Mouse (Mus musculus) CH12.LX (cell line): ENCODE measurements at regions not wholly inside any gene's neighbourhood (a gene's known extent, or its start where the extent isn't known, plus 50 kb on each side); places are given as distances from the start of the nearest gene placed in this dataset.
"Not testable (repeated sequence)": the region's sequence is repeated elsewhere in the genome, so short reads cannot be mapped to it uniquely, and the experiment has no call there.

Experiments
- DNase-seq: peaks from one replicate; pipeline ENCODE4 v3.0.0-alpha.2; 2013; ENCODE audit errors: extremely low read depth
- H3K27ac ChIP-seq: 2 replicates; pipeline ENCODE4 v1.5.1; 2012; ENCODE audit warnings: low read depth, mild to moderate bottlenecking, control low read depth, moderate library complexity; ENCODE audit not compliant: insufficient read depth
- H3K27me3 ChIP-seq: replicated peaks from 2 replicates; pipeline ENCODE3; 2012; ENCODE audit warnings: inconsistent platforms
- H3K36me3 ChIP-seq, 2 experiments: replicated peaks in 1 of 2; 2 replicates each; pipeline versions ENCODE3 to v1.6.1; 2012; ENCODE audit warnings: inconsistent platforms in 1 of 2, low read length in 1 of 2, mild to moderate bottlenecking in 1 of 2, mixed read lengths in 1 of 2, moderate library complexity in 1 of 2; ENCODE audit not compliant: control insufficient read depth in 1 of 2, insufficient read depth in 1 of 2
- H3K4me1 ChIP-seq, 2 experiments: 2 replicates each; pipeline ENCODE4 v1.6.1; 2012; ENCODE audit warnings: inconsistent platforms in 1 of 2, moderate library complexity in 1 of 2; ENCODE audit not compliant: insufficient read depth in 2 of 2, control insufficient read depth in 1 of 2
- H3K4me2 ChIP-seq: 2 replicates; pipeline ENCODE4 v1.6.1; 2012; ENCODE audit warnings: low read depth, mild to moderate bottlenecking, control low read depth; ENCODE audit not compliant: poor library complexity, insufficient read depth, severe bottlenecking
- H3K4me3 ChIP-seq, 3 experiments: fragments of 150-350 bp in 1 of 3; sonication (generic) in 1 of 3; replicated peaks in 1 of 3; 2 replicates each; pipeline versions ENCODE3 to v1.5.1; 2011 to 2012; ENCODE audit warnings: low read depth in 2 of 3, low read length in 2 of 3, mild to moderate bottlenecking in 2 of 3, moderate library complexity in 2 of 3, control low read depth in 1 of 3, improper control_type of control experiment in 1 of 3, inconsistent platforms in 1 of 3, mixed read lengths in 1 of 3; ENCODE audit not compliant: poor library complexity in 1 of 3
- H3K79me2 ChIP-seq: replicated peaks from 2 replicates; pipeline ENCODE4 v1.6.1; 2012; ENCODE audit warnings: mild to moderate bottlenecking, moderate library complexity; ENCODE audit not compliant: control insufficient read depth, poor library complexity, insufficient read depth, severe bottlenecking; ENCODE audit errors: extremely low read depth
- H3K9ac ChIP-seq: 2 replicates; pipeline ENCODE4 v1.6.1; 2012; ENCODE audit warnings: low read depth, mild to moderate bottlenecking, control low read depth, moderate library complexity; ENCODE audit not compliant: insufficient read depth
- H3K9me3 ChIP-seq: replicated peaks from 2 replicates; pipeline ENCODE3; 2012; ENCODE audit warnings: low read length, inconsistent platforms, mixed read lengths
- BHLHE40 ChIP-seq: IDR thresholded peaks from 2 replicates; pipeline ENCODE4 v1.6.1; 2011; ENCODE audit warnings: mild to moderate bottlenecking, low read depth, low read length, improper control_type of control experiment
- EP300 ChIP-seq: IDR thresholded peaks from 2 replicates; pipeline ENCODE4 v1.6.1; 2011; ENCODE audit warnings: low read length, improper control_type of control experiment
- ETS1 ChIP-seq: conservative IDR thresholded peaks from 2 replicates; pipeline ENCODE4 v1.6.1; 2012; ENCODE audit warnings: low read depth, mild to moderate bottlenecking, inconsistent platforms, low read length, improper control_type of control experiment, moderate library complexity
- IRF4 ChIP-seq: IDR thresholded peaks from 2 replicates; pipeline ENCODE4 v1.6.1; 2014; ENCODE audit warnings: low read depth, mild to moderate bottlenecking, inconsistent platforms, low read length, improper control_type of control experiment
- JUN ChIP-seq: IDR thresholded peaks from 2 replicates; pipeline ENCODE4 v1.6.1; 2011; ENCODE audit warnings: low read depth, mild to moderate bottlenecking, low read length, improper control_type of control experiment, moderate library complexity; ENCODE audit not compliant: insufficient read depth
- dilution Hi-C: fragments of 300-500 bp; cut with MboI; formaldehyde crosslinking; loops from 2 replicates; pipeline ENCODE4 v1.14.3; 2020; ENCODE audit warnings: low sequenced_read_pairs; ENCODE audit not compliant: extremely low pct_unique_long_range_greater_than_20kb, extremely low pct_ligation_motif_present
- in situ Hi-C: fragments of 300-500 bp; cut with MboI; formaldehyde crosslinking; loops from 3 replicates; pipeline ENCODE4 v1.14.3; 2019; ENCODE audit warnings: low sequenced_read_pairs, low pct_ligation_motif_present, low pct_unique_long_range_greater_than_20kb, mixed read lengths

GRCm38 (mm10) chr4:3391579-3391978 lies 206.4 kb upstream of the Vmn1r3 start:
- peak overlapping the region in 1 of 3 experiments; percentile 11 for H3K4me3 ChIP-seq
- peak; percentile 62 for DNase-seq
- TF ChIP-seq EP300 (peak; percentile 79), ETS1 (0 out of 2 replicates have a peak, but pooled peaks have one; percentile 20), JUN (peak; percentile 67; the same call in 1 of the 2 replicates), IRF4 (peak; percentile 72; the same call in 1 of the 2 replicates), BHLHE40 (peak; percentile 75)
- H3K4me2 ChIP-seq, dilution Hi-C loops, H3K27ac ChIP-seq, H3K4me1 ChIP-seq, H3K9ac ChIP-seq, H3K27me3 ChIP-seq, in situ Hi-C loops, H3K9me3 ChIP-seq, H3K36me3 ChIP-seq, H3K79me2 ChIP-seq: not testable (repeated sequence)

GRCm38 (mm10) chr4:3373027-3373763 lies 188.0 kb upstream of the Vmn1r3 start:
- H3K4me3 ChIP-seq, H3K9me3 ChIP-seq, in situ Hi-C loops, H3K36me3 ChIP-seq, H3K27ac ChIP-seq, H3K79me2 ChIP-seq, H3K27me3 ChIP-seq, DNase-seq, H3K4me2 ChIP-seq, H3K4me1 ChIP-seq, H3K9ac ChIP-seq, dilution Hi-C loops: not testable (repeated sequence)

GRCm38 (mm10) chr4:3368021-3368420 lies 182.9 kb upstream of the Vmn1r3 start:
- DNase-seq, H3K9ac ChIP-seq, H3K9me3 ChIP-seq, H3K36me3 ChIP-seq, H3K4me3 ChIP-seq, H3K4me2 ChIP-seq, H3K79me2 ChIP-seq, in situ Hi-C loops, dilution Hi-C loops, H3K27me3 ChIP-seq, H3K27ac ChIP-seq, H3K4me1 ChIP-seq: not testable (repeated sequence)

DNA sequence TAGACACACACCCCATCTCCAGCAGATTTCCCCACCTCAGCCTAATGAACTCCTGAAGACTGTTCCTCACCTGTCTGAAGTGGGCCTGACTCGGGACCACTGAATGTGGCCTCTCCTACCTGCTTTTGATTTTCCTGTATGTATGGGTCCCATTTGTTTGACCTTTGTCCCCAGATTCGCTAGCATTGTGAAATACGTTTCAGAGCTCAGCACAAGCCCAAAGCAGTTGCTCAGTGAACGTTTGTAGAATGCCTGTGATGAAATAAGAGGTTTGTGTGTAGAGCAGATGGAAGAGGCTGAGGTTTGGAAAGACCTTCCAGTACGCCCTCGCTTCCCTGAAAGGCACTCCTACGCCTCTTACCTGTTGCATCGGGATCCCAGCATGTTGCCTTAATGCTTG lies 158.3 kb upstream of the Vmn1r3 start:
- in situ Hi-C loops, H3K9ac ChIP-seq, DNase-seq, H3K36me3 ChIP-seq, dilution Hi-C loops, H3K27ac ChIP-seq, H3K4me2 ChIP-seq, H3K27me3 ChIP-seq, H3K4me1 ChIP-seq, H3K4me3 ChIP-seq, H3K79me2 ChIP-seq, H3K9me3 ChIP-seq: not testable (repeated sequence)

- DNase-seq, in situ Hi-C loops, H3K79me2 ChIP-seq, H3K4me1 ChIP-seq, H3K27ac ChIP-seq, H3K9ac ChIP-seq, H3K4me3 ChIP-seq, H3K4me2 ChIP-seq, H3K27me3 ChIP-seq, H3K36me3 ChIP-seq, H3K9me3 ChIP-seq, dilution Hi-C loops: not testable (repeated sequence)
These were observed 157.5 kb upstream of the Vmn1r3 start for GRCm38 (mm10) chr4:3342696-3343095.

DNA sequence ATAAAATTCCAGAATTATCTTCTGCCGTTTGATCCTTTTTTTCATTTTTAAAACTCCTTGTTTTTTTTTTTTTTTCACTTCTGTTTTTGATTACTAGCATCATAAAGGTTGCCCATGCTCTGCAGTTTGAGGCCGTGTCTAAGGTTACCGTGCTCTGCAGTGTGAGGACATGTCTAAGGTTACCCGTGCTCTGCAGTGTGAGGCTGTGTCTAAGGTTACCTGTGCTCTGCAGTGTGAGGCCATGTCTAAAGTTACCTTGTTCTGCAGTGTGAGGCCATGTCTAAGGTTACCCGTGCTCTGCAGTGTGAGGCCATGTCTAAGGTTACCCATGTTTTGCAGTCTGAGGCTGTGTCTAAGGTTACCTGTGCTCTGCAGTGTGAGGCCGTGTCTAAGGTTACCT lies 157.0 kb upstream of the Vmn1r3 start:
- dilution Hi-C loops, H3K9me3 ChIP-seq, H3K4me3 ChIP-seq, H3K4me1 ChIP-seq, H3K27ac ChIP-seq, in situ Hi-C loops, H3K36me3 ChIP-seq, DNase-seq, H3K79me2 ChIP-seq, H3K4me2 ChIP-seq, H3K9ac ChIP-seq, H3K27me3 ChIP-seq: not testable (repeated sequence)
